Mouse (Mus musculus) C2C12 (cell line): ENCODE results near the gene A830005F24Rik.

Experiments used
- CEBPB ChIP-seq: IDR thresholded peaks from one replicate; pipeline ENCODE4 v1.6.1; 2011; ENCODE audit warnings: low read depth, mild to moderate bottlenecking, control low read depth, moderate library complexity
- CTCF ChIP-seq: IDR thresholded peaks from one replicate; pipeline ENCODE4 v1.5.1; 2011; ENCODE audit not compliant: control insufficient read depth, insufficient read depth, insufficient read length
- MAX ChIP-seq: IDR thresholded peaks from one replicate; pipeline ENCODE4 v1.6.1; 2011; ENCODE audit warnings: mild to moderate bottlenecking, control low read depth
- MYOD1 ChIP-seq: IDR thresholded peaks from one replicate; pipeline ENCODE4 v1.6.1; 2011; ENCODE audit warnings: low read depth; ENCODE audit not compliant: control insufficient read depth, insufficient read length

DNA sequence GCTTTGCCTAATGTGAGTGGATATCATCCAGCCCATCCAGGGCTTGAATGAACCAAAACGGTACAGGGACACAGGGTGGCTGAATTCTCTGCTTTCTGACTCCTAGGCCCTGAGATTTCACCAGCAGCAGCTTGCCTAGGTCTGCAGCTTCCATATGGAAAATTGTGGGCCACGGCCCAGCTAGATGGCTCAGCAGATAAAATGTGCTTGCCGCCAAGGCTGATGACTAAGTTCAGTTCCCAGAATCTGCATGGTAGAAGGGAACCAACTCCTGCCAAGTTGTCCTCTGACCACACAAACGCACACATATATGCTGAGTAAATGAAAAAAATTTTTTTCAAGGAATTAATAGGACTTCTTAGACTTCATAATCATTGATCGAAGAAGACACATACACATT, 34.9 kb downstream of the A830005F24Rik start:
- TF ChIP-seq CEBPB (no peak), MYOD1 (no peak), CTCF (no peak), MAX (no peak)
